Mouse (Mus musculus) embryonic facial prominence, embryonic 11.5 days (tissue): ENCODE measurements around the gene Tdrd9. TPM values are rescaled to one million over a fixed set of nuclear protein-coding genes. Genes with fewer than 3 reads are reported as not detected.

Source experiments
- ATAC-seq: fragments of 200-750 bp; cut with Nextera tagmentation; replicated peaks from 2 replicates; pipeline ENCODE4 v1.8.0; 2017; ENCODE audit warnings: low read depth; ENCODE audit not compliant: insufficient number of reproducible peaks, low FRiP score, low TSS enrichment
- DNase-seq: peaks from one replicate; pipeline ENCODE4 v3.0.0-alpha.2; 2015; ENCODE audit warnings: low spot score
- H3K27ac ChIP-seq: fragments of 300-500 bp; sonication (generic); replicated peaks from 2 replicates; pipeline ENCODE4 v1.5.1; 2014; ENCODE audit warnings: mild to moderate bottlenecking, low read depth, low read length, control low read depth
- H3K27me3 ChIP-seq: fragments of 300-500 bp; sonication (generic); 2 replicates; pipeline ENCODE4 v1.6.1; 2014; ENCODE audit warnings: mild to moderate bottlenecking, low read length, moderate library complexity, mixed read lengths; ENCODE audit not compliant: control insufficient read depth, insufficient read depth
- H3K36me3 ChIP-seq: fragments of 300-500 bp; sonication (generic); replicated peaks from 2 replicates; pipeline ENCODE4 v1.6.1; 2014; ENCODE audit warnings: low read depth, mild to moderate bottlenecking, low read length, moderate library complexity, mixed read lengths; ENCODE audit not compliant: control insufficient read depth, insufficient read depth
- H3K4me1 ChIP-seq: fragments of 300-500 bp; sonication (generic); 2 replicates; pipeline ENCODE4 v1.6.1; 2014; ENCODE audit warnings: low read length, mixed read lengths; ENCODE audit not compliant: control insufficient read depth, insufficient read depth
- H3K4me2 ChIP-seq: fragments of 300-500 bp; sonication (generic); 2 replicates; pipeline ENCODE4 v1.6.1; 2014; ENCODE audit warnings: low read depth, mild to moderate bottlenecking, control low read depth, low read length, moderate library complexity
- H3K4me3 ChIP-seq: fragments of 300-500 bp; sonication (generic); 2 replicates; pipeline ENCODE4 v1.5.1; 2014; ENCODE audit warnings: low read depth, low read length, control low read depth
- H3K9ac ChIP-seq: fragments of 300-500 bp; sonication (generic); replicated peaks from 2 replicates; pipeline ENCODE4 v1.6.1; 2014; ENCODE audit warnings: mild to moderate bottlenecking, control low read depth, low read length
- H3K9me3 ChIP-seq: fragments of 300-500 bp; sonication (generic); replicated peaks from 2 replicates; pipeline ENCODE4 v1.6.1; 2016; ENCODE audit warnings: mild to moderate bottlenecking, low read length, inconsistent platforms, mixed read lengths; ENCODE audit not compliant: control insufficient read depth
- WGBS: fragments of 180-500 bp; shearing (Covaris S2); extraction: QIAGEN DNeasy Blood & Tissue Kit; methylation state at CpG from one replicate; pipeline ENCODE4 v1.1.7; 2014; 5-methylcytosine and 5-hydroxymethylcytosine counted together
- polyA plus RNA-seq: library from polyadenylated mRNA; unstranded; fragments of >200 nt; fragmentation: Nextera tagmentation; extraction: Ambion mirVana; gene quantifications from 2 replicates; pipeline ENCODE4 v1.2.1, GENCODE M21; 2014

Tdrd9 gene
- polyA plus RNA-seq, 1 experiment from 2014 or later = 1.4 TPM

DNA sequence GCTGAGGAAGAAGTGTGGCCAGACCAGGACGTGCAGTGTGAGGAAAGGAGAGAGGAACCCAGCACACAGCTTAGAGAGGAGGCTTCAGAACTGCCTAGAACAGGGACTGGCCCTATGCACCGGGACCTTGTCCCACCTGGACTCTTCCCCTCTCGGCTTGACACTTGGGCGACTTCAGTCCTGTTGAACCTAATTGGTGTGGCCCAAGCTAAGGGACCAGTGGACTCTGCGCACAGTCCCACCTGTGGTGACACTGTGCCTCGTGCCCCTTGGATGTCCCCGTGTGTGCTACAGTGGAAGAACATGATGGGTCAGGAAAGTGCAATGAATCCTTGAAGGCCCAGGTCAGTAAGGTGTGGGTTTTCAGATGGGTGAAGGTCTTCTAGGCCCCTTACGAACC, 136.3 kb downstream of the Tdrd9 start:
- no peaks in the 10 kb centered on the region for H3K36me3 ChIP-seq
- no peak for DNase-seq
- no peaks in the 10 kb centered on the region for H3K27me3 ChIP-seq
- no peak overlapping the region for H3K9ac ChIP-seq
- H3K9me3 ChIP-seq = no peaks in the 10 kb centered on the region
- H3K4me2 ChIP-seq = no peak overlapping the region
- WGBS = 91% methylated on average over 8 of the region's 8 CpGs
- H3K4me1 ChIP-seq = peaks cover 3% of the 10 kb centered on the region; the same call in 1 of the 2 replicates
- H3K27ac ChIP-seq = no peak overlapping the region
- no peak overlapping the region for H3K4me3 ChIP-seq
- no peak for ATAC-seq

DNA sequence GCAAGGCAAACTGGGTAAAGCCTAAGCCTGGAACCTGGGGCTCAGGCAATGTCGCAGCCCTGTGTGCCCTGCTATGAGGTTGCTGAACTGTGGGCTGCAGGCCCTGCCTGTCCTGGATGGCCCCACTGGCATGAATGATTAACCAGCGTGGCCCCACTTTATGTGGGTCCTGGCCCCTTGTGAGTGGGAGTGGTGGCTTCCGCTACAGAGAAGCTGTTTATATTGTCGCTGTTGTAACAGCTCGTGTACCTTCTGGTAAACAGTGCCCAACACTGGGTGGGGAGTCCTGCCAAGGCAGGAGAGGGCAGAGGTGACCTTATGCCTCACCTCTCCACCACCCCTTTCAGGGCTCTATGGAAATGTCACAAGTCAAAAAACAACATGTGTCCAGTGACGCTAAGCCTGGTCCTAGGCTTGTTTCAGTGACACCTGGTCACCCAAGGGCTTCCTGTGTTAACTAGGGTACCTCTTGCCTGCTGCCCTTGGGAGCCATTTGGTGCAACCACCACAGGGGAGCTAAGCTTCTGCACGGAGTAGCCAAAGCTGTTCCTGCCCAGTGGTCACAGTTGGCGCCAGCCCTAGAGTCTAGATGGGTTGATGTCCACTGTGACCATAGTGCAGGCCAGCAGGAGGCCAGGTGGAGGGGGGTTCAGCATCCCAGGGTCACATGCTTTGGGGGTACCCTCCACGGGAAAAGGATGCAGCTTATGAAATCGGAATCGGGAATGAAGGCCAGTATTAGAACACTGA, 137.5 kb downstream of the Tdrd9 start:
- peaks cover 3% of the 10 kb centered on the region; the same call in 1 of the 2 replicates for H3K4me1 ChIP-seq
- ATAC-seq = no peak
- no peak overlapping the region for H3K9ac ChIP-seq
- H3K27me3 ChIP-seq = no peaks in the 10 kb centered on the region
- no peaks in the 10 kb centered on the region for H3K36me3 ChIP-seq
- H3K27ac ChIP-seq = no peak overlapping the region
- WGBS = 83% methylated on average over 11 of the region's 11 CpGs
- no peak for DNase-seq
- H3K9me3 ChIP-seq = no peaks in the 10 kb centered on the region
- H3K4me2 ChIP-seq = no peak overlapping the region
- no peak overlapping the region for H3K4me3 ChIP-seq

DNA sequence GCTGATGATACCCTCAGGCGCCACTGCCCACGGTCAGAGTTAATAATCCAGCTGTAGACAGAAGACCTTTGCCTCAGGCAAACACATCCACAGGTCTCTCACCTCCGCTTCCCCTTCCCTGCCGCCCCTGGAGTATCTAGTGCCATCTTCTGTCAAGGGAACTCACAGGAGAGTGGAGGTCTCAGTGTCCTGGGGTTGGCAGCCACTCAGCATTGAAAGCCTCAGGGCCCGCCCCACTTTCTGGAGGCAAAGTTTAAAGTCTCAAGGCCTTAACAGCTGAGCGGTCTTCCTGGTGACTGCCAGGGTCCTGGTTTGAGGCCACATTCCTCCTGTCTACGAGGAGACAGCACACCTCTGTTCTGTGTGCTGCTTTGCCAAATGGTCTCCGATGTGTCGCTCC, 138.3 kb downstream of the Tdrd9 start:
- no peak for ATAC-seq
- Histone ChIP-seq H3K4me2 (no peak overlapping the region), H3K9ac (no peak overlapping the region), H3K36me3 (no peaks in the 10 kb centered on the region), H3K27me3 (no peaks in the 10 kb centered on the region), H3K4me1 (peaks cover 3% of the 10 kb centered on the region; the same call in 1 of the 2 replicates), H3K27ac (no peak overlapping the region), H3K4me3 (no peak overlapping the region), H3K9me3 (no peaks in the 10 kb centered on the region)
- no peak for DNase-seq
- 80% methylated on average over 9 of the region's 9 CpGs for WGBS

DNA sequence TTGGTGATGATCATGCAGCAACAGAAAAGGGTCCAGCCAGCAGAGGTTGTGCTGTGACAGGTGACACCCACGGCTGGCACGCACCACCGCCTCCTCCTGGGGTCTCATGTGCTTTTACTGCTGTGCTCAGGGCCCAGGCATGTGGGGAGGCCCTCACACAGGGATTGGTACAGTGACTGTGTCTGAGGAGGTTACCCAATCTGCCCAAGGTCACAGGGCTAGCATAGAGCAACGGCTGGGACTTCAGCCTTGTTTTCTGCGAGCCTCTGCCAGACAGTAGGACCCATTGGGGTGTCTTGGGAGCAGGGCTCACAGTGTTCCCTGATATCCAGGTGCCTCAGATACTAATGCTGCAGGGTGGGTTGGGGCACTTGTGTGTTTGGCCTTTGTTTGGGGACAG, 140.0 kb downstream of the Tdrd9 start:
- H3K4me3 ChIP-seq = no peak overlapping the region
- H3K36me3 ChIP-seq = no peaks in the 10 kb centered on the region
- H3K9me3 ChIP-seq = no peaks in the 10 kb centered on the region
- peaks cover 3% of the 10 kb centered on the region; the same call in 1 of the 2 replicates for H3K4me1 ChIP-seq
- DNase-seq (no peak), ATAC-seq (no peak)
- no peak overlapping the region for H3K27ac ChIP-seq
- no peak overlapping the region for H3K9ac ChIP-seq
- H3K4me2 ChIP-seq = no peak overlapping the region
- 87% methylated on average over 5 of the region's 5 CpGs for WGBS
- no peaks in the 10 kb centered on the region for H3K27me3 ChIP-seq

DNA sequence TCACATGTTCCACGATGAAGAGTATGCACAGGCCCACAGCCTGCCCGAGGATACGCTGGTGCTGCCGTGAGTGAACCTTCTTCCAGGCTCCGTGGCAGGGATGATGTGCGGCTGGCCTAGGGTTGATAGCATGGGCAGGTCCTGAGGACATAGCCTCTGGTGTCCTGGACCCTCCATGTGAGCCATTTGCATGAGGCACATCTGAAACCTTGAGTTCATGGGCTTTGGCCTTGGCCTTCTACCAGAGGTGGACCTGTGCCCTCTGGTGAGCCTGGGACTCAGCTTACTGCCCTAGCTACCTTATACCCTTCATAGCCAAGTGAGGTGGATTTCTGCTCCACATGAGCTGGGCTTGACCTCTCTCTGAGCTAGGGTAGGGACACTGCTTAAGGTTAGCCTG, 140.9 kb downstream of the Tdrd9 start:
- WGBS = 94% methylated on average over 6 of the region's 6 CpGs
- Histone ChIP-seq H3K9me3 (no peaks in the 10 kb centered on the region), H3K27me3 (no peaks in the 10 kb centered on the region), H3K9ac (no peak overlapping the region), H3K4me2 (no peak overlapping the region), H3K36me3 (no peaks in the 10 kb centered on the region), H3K4me3 (no peak overlapping the region), H3K4me1 (no peaks in the 10 kb centered on the region), H3K27ac (no peak overlapping the region)
- no peak for DNase-seq
- 0 out of 2 replicates have a peak, but pooled peaks have one; percentile 11 for ATAC-seq

DNA sequence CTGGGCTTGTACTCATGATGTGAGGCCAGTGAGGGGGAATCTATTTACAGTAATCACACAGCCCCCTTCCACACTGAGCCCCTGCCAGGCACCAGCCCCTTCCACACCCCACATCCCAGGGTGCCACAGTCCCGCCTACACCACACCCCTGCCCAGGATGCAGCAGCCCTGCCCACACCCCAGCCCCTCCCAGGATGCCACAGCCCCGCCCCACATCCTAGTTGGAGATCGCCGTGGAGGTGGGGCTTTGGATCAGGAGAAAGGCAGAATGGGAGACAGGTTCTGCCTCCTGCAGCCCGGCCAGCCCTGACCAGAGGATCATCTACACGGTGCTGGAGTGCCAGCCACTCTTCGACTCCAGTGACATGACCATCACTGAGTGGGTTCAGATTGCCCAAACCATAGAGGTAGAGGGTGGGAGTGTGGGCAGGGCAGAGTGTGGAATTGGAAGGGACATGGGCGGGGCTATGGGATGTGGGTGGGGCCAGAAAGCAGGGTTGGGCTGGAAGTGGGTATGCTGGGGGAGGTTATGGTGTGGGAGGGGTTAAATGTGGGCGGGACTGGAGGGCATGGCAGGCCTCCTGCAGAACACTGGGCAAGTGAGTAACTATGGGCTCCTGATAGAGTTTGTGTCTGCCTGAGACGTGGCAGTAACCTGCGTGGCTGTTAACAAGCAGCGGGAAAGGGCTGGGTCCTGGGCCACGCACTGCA, 141.5 kb downstream of the Tdrd9 start:
- 18% methylated on average over 13 of the region's 13 CpGs for WGBS
- Histone ChIP-seq H3K4me2 (no peak overlapping the region), H3K27ac (no peak overlapping the region), H3K9me3 (no peaks in the 10 kb centered on the region), H3K27me3 (no peaks in the 10 kb centered on the region), H3K4me3 (no peak overlapping the region), H3K4me1 (no peaks in the 10 kb centered on the region), H3K36me3 (no peaks in the 10 kb centered on the region), H3K9ac (no peak overlapping the region)
- ATAC-seq (0 out of 2 replicates have a peak, but pooled peaks have one; percentile 37), DNase-seq (no peak)

DNA sequence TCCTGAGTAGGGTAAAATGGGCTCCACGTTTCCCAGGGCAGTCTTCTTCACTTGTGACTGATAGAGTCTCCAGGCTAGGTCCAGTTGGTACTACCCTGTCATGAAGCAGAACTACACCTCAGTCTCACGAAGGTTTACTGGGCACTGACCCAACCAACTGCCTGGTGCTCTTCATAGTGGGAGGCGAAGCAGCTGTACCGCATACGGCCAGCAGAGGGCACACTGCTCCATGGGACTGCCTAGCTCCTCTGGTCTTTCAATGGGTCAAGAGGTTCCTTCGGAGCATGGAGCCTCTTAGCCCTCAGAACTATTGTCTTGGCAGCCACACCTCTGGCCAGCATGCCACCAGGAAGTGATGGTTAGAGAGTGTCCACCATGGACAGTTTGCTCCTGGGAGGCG, 142.4 kb downstream of the Tdrd9 start:
- peak; percentile 86 for DNase-seq
- ATAC-seq = no peak
- no peak overlapping the region for H3K4me3 ChIP-seq
- H3K27ac ChIP-seq = no peak overlapping the region
- WGBS = 14% methylated on average over 7 of the region's 7 CpGs
- H3K9ac ChIP-seq = no peak overlapping the region
- H3K36me3 ChIP-seq = no peaks in the 10 kb centered on the region
- H3K4me2 ChIP-seq = no peak overlapping the region
- H3K4me1 ChIP-seq = no peaks in the 10 kb centered on the region
- H3K27me3 ChIP-seq = no peaks in the 10 kb centered on the region
- H3K9me3 ChIP-seq = no peaks in the 10 kb centered on the region

DNA sequence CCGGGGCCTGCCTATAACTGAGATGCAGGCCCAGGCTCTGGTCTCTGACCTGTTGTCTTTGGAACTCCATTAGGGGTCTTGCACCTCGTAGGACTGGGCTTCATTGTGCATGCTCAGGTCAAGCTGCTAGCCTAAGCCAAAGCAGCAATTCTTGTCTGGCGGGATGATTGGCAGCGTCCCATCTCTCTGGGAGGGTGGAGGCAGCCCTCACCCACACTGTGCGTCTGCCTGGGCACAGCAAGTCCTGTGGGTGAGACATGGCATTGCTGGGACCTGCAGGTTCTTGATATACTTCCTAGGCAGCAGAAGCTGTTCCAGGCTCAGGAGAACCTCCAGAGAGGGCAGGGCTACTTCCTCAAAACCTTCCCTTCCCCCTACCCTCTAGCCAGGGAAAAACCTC, 145.6 kb downstream of the Tdrd9 start:
- Histone ChIP-seq H3K4me2 (no peak overlapping the region), H3K9ac (no peak overlapping the region), H3K4me1 (no peaks in the 10 kb centered on the region), H3K36me3 (no peaks in the 10 kb centered on the region), H3K27ac (no peak overlapping the region), H3K4me3 (no peak overlapping the region), H3K9me3 (no peaks in the 10 kb centered on the region), H3K27me3 (no peaks in the 10 kb centered on the region)
- WGBS = 72% methylated on average over 5 of the region's 5 CpGs
- ATAC-seq (no peak), DNase-seq (no peak)
